Mouse (Mus musculus) adrenal gland, adult 18-20 months (tissue): ENCODE data around the gene Rimklb. TPM values are rescaled to one million over a fixed set of nuclear protein-coding genes. Genes with fewer than 3 reads are reported as not detected.

Source experiments
- DNase-seq, 2 experiments: peaks; one replicate each; pipeline ENCODE4 v3.0.0; 2021 to 2022; ENCODE audit warnings: low spot score in 2 of 2
- total RNA-seq, 2 experiments: library from RNA; stranded (reverse); gene quantifications; 1 replicate in 1 of 2; 2 replicates in 1 of 2; pipeline ENCODE4 v1.2.3; 2021

The Rimklb gene
- total RNA-seq, 2 experiments from 2014 or later: 0.58 TPM; not detected in 1

- no peak for DNase-seq
These were observed 59.3 kb downstream of the Rimklb start for GRCm38 (mm10) chr6:122439249-122439648.

GRCm38 (mm10) chr6:122435270-122435669, 63.3 kb downstream of the Rimklb start:
- DNase-seq: no peak

- DNase-seq: no peak
These were observed 71.1 kb downstream of the Rimklb start for GRCm38 (mm10) chr6:122427456-122427855.

GRCm38 (mm10) chr6:122417015-122417414, 81.5 kb downstream of the Rimklb start:
- no peak for DNase-seq

- no peak for DNase-seq
These were observed 82.2 kb downstream of the Rimklb start for GRCm38 (mm10) chr6:122416347-122416746.

- DNase-seq: no peak
These were observed 87.3 kb downstream of the Rimklb start for GRCm38 (mm10) chr6:122411281-122411680.

GRCm38 (mm10) chr6:122402240-122402639, 96.3 kb downstream of the Rimklb start:
- peak in 1 of 2 experiments; percentile 7 for DNase-seq

- DNase-seq: no peak
These were observed 98.3 kb downstream of the Rimklb start for GRCm38 (mm10) chr6:122400263-122400662.

Other genes starting within 250 kb of the Rimklb start
- gene Klrg1, start 215.9 kb downstream of the Rimklb start, total RNA-seq: under 1 TPM; 0.20 to 0.29 TPM
- gene M6pr, start 190.0 kb downstream of the Rimklb start, total RNA-seq: 100 to 1,000 TPM; 136 to 177 TPM
- 10 to 100 TPM; 20.1 to 26.7 TPM for gene Phc1, start 158.2 kb downstream of the Rimklb start, total RNA-seq
- gene Mfap5, start 7.1 kb upstream of the Rimklb start, total RNA-seq: 10 to 100 TPM in 1 of 2 experiments, 1 to 10 TPM in 1; 8.4 to 33.6 TPM
- not detected for gene Aicda, start 55.0 kb upstream of the Rimklb start, total RNA-seq
- gene Apobec1, start 103.7 kb upstream of the Rimklb start, total RNA-seq: 10 to 100 TPM in 1 of 2 experiments, 1 to 10 TPM in 1; 9.6 to 17.0 TPM
- gene Gdf3, start 111.3 kb upstream of the Rimklb start, total RNA-seq: not detected
- not detected for gene Dppa3, start 127.6 kb upstream of the Rimklb start, total RNA-seq
- not detected for gene Nanog, start 208.7 kb upstream of the Rimklb start, total RNA-seq